Mouse (Mus musculus): ENCODE data around the gene Serpina3k.
"Not testable (repeated sequence)": the region's sequence is repeated elsewhere in the genome, so short reads cannot be mapped to it uniquely, and the experiment has no call there.

The Serpina3k gene

DNA sequence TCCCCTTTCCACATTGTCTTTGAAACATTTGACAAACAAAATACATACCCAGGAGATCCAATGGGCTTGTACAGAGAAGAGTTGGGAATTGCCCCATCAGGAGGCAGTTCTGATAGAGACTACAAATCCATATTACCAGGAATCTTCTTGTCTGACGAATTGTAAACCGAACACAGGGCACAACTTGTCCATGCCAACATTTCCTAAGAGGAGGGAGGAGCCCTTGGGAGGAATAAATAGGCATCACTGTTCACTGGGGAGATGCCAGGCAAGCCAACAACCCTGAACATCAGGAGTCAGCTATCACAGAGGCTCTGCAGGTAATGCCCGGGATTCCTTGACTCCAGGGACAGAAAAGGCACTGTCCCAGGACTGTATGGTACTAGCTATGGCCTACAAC, at the start of gene Serpina3k, which contains the start of gene Serpina3m:
Serpina3k (plus strand) TSS at position 261 of the 400 bp plus-strand sequence.
Serpina3m (plus strand) TSS at position 261 of the 400 bp plus-strand sequence.
- in situ Hi-C loops (cut with MboI, MseI) = not testable (repeated sequence)

DNA sequence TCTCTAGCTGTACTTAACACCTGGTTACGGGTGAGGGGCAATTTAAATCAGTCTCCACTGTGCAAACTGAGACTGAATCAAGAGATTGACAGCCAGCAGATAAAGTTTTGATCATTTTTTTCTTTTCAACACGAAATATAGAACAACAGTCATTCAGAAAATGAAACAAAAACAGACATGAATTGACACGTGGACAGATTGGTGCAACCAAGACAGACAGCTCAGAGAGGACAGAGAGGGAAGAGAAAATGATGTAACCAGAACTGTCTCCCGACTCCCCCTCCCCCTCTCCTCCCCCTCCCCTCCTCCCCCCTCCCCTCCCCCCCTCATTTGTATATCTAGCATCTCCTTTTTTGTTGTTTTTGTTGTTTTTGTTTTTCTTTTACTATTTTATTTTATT, 48.4 kb upstream of the Serpina3k start:
- in situ Hi-C loops (cut with MboI, MseI) = no loop called here

DNA sequence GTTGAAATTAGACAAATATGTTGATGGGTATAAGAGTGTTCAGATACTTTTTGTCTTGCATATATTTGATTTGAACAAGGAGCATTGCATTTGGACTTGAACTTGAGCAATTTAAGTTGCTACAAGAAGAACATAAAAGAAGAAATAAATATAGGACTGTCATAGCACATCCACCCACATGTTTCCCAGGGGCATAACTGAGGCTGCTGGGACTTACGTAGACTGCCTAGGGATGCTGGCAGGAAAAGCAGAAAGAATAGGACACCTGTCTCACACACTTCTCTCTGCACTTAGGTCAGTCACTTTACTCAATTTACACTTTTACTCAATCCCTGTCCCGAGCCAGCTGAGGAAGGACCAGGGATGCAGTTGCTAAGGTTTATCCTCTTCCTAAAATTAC, 44.3 kb upstream of the Serpina3k start:
- in situ Hi-C loops (cut with MboI, MseI) = no loop called here

DNA sequence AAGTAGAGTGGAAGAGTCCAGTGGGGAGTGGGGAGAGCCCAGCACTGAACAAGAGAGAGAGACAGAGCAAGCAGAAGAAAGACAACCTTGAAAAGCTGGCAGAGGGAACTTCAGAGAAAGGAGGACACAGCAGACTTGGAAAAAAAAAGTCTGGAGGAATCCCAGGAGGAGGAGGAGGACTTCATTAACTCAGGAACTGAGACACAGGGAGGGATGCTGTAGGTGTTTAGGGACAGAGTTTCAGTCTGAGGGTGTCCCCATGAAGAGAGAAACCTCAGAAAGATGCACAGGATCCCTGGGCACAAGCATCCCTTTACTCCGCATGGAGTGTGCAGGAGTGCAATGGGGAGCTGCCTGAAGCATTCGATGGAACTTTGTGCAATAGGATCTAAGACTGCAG, 40.2 kb upstream of the Serpina3k start:
- in situ Hi-C loops (cut with MboI, MseI) = no loop called here

DNA sequence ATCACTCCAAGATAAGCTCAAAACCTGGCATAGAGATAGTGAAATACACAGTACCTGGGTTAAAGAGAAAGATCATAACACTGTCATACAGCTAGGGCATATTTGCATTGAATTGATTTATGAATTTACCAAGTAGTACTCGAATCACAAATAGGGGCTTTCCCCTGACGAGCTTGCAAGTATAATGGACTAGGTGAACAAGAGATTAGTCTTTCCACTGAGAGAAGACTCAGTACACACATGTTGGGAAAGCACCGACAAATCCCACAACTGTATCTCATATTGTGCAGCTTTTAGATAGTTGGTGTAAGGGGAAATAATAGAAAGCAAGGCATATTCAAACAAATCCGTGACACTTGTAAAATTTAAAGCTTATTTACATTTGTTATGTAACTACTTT, 32.3 kb upstream of the Serpina3k start:
- in situ Hi-C loops (cut with MboI, MseI) = no loop called here

DNA sequence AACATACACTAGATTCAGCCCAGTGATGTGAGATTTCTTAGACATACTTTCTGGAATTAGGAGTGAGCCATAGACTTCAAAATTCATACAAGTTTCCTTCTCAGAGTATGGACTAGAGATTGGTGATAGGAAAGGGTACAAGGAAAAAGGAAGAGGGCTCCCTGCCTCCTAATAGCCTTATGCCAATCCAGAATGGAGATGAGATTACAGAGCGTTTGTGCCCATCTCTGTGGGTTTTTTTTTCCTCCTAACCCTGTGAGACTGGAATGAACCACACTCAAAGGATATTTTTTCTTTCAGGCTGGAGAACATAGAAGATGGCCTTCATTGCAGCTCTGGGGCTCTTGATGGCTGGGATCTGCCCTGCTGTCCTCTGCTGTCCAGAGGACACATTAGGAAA, 24.0 kb upstream of the Serpina3k start, which contains the start of gene Serpina3j:
Serpina3j (plus strand) TSS at position 301 of the 400 bp plus-strand sequence.
- in situ Hi-C loops (cut with MboI, MseI) = no loop called here

DNA sequence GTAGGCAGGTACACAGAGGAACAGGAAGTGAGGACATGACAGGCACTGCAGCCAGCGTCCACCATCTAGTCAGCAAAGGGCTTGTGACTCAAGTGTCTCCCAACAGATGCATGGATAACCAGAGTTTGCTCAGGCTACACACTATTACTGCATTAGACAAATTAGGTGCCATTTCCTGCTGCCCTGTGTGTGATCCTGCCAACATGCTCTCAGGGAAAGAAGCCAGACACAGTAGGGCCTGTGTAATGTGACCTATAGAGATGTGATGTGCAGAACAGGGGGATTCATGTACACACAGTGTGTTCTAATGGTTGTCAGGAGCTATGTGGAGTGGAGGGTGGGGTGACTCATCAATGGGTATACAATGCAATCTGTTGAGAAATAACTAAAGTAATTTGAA, 15.8 kb upstream of the Serpina3k start:
- in situ Hi-C loops (cut with MboI, MseI) = no loop called here

DNA sequence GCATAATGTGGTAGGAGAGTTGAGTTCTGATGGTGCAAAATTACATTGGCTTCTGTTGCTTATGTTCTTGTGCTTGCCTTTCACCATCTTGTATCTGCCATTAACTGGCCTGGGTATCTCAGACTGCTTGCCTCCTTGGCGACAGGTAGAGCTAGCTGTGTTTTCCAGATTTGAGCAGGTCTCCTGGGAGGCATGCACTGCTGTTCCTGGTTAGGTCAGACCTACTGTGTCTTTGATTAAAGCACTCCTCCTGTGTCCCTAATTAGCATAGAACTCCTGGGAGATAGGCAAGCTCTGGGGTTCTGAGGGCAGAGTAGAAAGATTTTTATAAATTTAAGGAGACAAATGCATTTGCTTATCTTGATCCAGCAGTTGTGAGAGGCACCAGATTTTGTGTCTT, 6.6 kb upstream of the Serpina3k start:
- in situ Hi-C loops (cut with MboI, MseI) = no loop called here

DNA sequence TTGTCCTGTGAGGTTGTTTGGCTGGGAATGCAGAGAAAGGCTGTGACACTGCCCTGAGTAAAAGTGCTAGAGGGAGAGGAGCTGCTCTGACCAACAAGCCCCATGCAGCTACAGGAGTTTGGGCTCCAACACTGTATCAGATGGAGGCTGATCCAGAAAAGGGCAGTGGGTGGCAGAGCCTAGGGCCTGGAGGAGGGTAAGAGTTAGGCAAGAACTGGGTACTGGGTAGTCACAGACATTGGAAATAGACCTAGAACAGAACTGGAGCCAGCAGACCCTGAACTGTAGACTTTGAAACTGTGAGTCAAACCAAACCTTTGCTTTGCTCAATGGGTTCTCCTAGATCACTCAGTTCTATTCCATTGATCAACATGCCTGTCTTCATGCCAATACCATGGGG, 1.4 kb upstream of the Serpina3k start:
- in situ Hi-C loops (cut with MboI, MseI) = not testable (repeated sequence)

DNA sequence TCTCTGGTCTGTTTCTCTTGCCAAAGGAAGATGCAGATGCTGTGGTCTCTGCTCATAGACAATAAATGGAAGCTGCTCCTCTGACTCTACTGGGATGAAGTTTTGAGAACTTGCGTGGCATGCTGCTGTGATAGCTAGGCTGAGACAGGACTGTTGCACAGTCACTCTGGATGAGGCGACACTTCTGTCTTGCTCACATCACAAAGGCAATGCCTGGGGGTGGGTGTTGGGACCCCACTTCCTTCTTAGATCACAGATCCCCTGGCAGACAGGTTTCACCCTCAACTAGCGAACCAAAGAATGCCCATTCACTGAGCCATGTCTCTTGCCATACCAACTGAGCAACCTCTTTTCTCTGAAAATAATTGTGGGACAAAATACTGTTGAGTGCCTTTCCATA, 419 bp downstream of the Serpina3k start:
- in situ Hi-C loops (cut with MboI, MseI) = no loop called here

DNA sequence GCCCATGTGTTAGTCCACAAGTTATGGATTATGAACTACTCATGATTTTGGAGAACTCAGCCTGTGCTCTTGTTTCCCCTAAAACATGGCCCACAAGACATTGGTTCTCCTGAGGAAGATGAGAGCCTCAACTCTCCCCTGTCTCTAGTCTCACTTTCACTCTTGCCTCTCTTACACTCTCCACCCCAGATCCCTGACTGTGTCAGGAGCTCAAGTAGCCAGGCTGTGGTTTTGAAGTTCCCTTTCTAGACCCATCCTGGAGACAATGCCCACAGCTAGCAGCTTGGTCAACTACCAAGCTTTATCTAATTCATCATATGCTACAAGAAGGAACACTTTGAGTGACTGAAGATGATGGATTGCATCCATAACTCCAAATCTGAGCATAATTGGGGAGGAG, 4.2 kb downstream of the Serpina3k start:
- in situ Hi-C loops (cut with MboI, MseI) = not testable (repeated sequence)

DNA sequence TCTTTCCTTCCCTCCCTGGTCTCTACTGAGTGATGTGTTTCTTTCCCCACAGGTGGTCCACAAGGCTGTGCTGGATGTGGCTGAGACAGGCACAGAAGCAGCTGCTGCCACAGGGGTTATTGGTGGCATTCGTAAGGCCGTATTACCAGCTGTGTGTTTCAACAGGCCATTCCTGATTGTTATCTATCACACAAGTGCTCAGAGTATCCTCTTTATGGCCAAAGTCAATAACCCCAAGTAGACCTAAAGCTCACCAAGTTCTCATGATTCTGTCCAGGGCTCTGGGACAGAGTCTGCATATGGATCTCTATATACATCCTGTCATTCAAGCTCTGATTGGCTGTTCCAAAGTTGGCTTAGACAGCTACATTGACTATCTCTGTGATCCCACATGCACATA, 6.9 kb downstream of the Serpina3k start:
- in situ Hi-C loops (cut with MboI, MseI) = no loop called here

DNA sequence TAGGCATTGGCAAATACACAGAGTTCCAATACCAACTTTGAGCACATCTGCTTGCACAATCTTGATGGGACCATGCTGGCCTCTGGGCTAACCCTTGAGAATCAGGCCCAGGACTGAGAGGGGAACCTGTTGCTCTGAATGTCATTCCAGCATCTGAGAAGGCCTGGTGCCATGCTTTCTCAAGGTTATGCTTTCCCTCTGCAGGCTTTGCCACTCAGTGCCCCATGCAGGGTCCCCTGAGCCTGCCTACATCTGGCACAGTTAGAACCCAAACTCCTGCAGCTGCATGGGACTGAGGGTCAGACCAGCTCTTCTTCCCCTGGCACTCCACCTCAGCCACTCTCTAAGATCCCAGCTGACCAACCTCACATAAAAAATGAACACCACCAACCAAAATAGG, 7.4 kb downstream of the Serpina3k start:
- in situ Hi-C loops (cut with MboI, MseI) = no loop called here

DNA sequence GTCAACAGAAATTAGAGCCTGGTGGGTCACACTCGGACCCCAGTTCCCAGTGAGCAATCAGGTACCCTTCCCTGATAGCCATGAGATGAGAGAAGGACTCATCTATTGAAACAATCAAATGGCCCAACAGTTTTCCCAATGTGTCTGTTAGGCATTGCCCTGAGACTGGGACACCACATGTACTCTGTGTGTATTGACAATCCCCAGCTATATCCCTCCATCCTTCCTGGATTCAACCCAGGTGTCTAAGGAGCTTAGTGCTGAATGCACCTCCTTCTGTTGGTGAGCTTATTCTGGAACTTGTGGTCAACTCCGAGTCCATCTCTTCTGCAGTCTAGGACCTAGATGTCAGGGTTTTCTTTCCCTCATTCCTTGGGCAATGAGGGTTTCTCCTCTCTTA, 8.8 kb downstream of the Serpina3k start:
- in situ Hi-C loops (cut with MboI, MseI) = no loop called here

DNA sequence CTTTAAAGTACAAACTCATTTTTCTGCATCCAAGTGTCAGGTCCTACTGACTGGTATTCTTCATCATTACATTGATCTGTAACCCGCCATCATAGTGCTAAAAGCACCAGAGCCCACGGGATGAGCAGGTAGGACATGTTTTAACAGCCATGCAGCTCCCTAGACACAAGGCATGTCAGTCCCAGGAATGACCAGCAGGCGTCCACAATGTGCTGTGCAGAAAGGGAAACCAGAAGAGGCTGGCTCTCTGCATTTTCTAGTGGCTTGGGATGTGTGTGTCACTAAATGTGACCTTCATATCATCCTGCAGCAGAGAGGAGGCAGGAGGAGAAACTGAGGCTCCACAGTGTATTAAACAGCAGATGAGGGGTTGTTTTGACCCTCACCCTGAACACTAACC, 13.5 kb downstream of the Serpina3k start:
- in situ Hi-C loops (cut with MboI, MseI) = not testable (repeated sequence)

DNA sequence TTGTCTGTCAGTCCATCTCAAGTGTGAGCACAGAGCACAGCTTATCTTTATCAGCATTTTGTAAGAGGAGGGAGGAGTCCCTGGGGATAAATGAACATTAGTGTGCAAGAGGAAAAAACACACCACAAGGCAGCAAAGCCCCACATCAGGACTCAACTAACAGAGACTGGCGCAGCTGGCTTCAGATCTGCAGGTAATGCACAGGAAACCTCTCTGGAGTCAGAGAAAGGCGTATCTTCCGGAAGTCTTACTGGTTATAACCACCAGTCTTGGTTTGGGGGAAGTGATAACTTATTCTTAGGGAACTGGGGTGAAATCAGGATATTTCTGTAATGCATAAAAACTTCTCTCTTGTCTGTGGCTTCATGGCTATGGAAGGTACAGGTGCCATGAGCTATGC, 17.7 kb downstream of the Serpina3k start:
- in situ Hi-C loops (cut with MboI, MseI) = no loop called here

DNA sequence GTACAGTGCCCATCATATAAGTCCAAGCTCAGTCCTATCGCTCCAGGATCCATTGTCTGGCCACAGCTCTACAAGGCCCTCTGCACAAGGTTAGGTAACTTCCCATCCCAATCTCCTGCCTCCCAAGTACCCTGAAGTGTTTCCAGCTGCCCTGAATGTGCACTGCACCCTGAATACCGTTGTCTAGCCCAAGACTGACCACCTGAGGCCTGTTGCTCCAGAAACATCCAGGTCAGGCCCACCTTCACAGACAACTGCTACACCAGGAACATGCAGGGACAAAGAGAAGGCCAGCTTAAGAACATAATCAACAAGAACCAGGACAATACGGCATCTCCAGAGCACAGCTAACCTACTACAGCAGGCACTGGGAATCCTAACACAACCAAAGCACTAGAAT, 31.7 kb downstream of the Serpina3k start:
- in situ Hi-C loops (cut with MboI, MseI) = no loop called here

DNA sequence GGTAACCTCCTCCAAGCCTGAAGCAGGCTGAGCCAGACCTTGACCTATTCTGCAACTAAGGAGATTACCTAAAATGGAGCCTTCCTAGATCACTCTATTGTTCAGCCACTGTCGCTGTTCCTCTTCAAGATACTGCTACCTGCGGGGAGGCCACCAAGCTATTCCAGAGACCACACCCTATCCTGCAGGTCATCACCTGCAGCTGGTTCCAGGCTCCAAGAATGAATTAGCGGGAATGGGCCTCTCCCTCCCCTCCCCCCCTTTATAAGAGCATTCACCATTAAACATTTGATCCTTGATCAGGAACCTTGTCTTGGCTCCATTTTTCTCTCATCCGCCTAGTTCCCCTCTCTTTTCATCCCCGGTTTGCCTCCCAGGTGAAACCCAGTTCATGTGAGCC, 38.9 kb downstream of the Serpina3k start:
- in situ Hi-C loops (cut with MboI, MseI) = not testable (repeated sequence)

DNA sequence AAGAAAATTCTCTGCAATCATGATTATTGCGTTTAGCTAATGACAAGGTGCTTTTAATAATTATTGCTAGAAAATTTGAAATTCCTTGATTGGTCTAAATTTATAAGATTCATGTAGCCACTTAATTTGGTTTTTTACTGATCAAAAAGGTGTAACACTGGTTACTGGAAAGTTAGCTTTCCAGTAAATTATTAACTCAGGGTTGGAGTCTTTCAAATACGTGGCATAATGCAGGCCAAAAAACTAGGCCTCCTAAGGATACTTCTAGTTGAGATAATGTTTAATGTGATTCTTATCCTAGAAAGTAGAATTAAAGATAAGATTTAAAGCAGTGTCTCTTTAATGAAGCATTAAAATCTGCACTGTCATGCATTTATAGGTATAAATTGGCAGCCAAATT, 40.1 kb downstream of the Serpina3k start:
- in situ Hi-C loops (cut with MboI, MseI) = not testable (repeated sequence)

DNA sequence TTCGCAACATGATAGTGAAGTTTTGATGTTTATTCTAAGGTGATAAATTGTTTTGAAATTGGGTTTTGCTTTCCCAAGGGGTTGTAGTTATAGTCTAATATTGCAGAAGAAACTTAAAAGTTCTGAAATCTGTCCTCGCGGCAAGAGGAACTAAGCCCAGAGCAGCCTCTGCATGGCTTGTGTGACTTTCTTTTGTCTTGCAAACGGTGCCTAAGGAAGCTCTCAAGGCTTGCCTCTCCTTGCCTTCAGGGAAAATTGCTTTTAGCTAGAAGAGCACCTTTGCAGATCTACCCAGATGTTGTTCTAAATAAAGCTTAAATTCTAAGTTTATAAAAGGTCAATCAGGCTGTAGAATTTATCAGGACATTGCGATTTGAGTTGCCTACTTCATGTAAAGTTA, 40.5 kb downstream of the Serpina3k start:
- in situ Hi-C loops (cut with MboI, MseI) = not testable (repeated sequence)

DNA sequence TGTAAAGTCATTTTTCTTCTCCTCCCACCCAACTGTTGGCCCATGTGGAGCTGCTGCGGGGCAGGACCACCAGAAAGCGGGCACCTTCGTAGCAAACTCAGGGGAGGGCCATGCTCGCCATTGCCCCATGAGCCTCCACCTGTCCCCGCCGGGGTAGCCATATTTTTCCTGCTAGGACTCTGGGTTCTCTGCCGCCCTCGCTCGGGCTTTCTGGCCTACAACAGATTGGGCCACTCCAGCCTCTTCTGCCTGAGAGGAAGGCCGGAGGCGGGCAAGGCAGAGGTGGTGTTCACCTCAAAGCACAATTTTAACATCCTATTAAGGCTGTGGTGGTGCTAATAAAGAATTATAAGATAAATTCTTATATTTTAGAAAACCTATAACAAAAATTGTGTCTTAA, 41.6 kb downstream of the Serpina3k start:
- in situ Hi-C loops (cut with MboI, MseI) = no loop called here

DNA sequence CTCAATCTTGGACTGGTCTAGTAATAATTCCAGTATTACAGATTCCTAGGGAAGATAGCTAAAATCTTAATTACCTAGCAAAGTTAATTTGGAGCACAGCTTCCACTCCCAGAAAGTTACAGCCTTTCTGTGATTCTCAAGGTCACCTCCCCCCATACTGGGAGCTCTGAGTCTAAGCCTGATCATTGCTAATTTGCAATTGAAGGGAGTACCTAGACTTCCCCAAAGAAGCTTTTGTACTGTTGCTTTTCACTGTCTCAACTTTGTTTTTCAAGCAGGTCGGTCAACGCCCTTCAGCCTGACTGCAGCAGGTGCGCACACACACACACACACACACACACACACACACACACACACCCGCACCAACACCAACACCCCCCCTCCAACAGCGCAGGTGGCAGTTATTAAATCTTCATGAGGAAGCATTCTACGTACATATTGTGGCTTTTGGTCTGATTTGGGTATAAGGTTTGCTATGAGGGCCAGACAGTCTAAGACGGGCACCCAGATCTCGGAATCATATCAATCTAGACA, 42.9 kb downstream of the Serpina3k start:
- in situ Hi-C loops (cut with MboI, MseI) = not testable (repeated sequence)

DNA sequence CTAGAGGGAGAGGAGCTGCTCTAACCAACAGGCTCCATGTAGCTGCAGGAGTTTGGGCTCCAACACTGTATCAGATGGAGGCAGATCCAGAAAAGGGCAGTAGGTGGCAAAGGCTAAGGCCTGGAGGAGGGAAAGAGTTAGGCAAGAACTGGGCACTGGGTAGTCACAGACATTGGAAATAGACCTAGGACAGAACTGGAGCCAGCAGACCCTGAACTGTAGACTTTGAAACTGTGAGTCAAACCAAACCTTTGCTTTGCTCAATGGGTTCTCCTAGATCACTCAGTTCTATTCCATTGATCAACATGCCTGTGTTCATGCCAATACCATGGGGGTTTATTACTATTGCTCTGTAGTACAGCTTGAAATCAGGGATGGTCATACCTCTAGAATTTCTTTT, 47.7 kb downstream of the Serpina3k start:
- in situ Hi-C loops (cut with MboI, MseI) = not testable (repeated sequence)

DNA sequence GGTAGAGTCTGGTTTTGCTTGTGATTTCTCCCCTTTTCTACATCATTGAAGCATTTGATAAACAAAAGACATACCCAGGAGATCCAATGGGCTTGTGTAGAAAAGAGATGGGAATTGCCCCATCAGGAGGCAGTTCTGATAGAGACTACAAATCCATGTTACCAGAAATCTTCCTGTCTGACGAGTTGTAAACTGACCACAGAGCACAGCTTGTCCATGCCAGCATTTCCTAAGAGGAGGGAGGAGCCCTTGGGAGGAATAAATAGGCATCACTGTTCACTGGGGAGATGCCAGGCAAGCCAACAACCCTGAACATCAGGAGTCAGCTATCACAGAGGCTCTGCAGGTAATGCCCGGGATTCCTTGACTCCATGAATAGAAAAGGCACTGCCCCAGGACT, 48.6 kb downstream of the Serpina3k start:
- in situ Hi-C loops (cut with MboI, MseI) = not testable (repeated sequence)

All from T-helper 17 cell (primary cell).